Mouse (Mus musculus) CH12.LX (cell line): ENCODE results near the gene Slc35f2. TPM values are rescaled to one million over a fixed set of nuclear protein-coding genes. Genes with fewer than 3 reads are reported as not detected.
A peak's percentile ranks its signal among the peaks of the same experiment; 100 is the strongest.

Experiments used
- DNase-seq: peaks from one replicate; pipeline ENCODE4 v3.0.0-alpha.2; 2013; ENCODE audit errors: extremely low read depth
- H3K27ac ChIP-seq: 2 replicates; pipeline ENCODE4 v1.5.1; 2012; ENCODE audit warnings: low read depth, mild to moderate bottlenecking, control low read depth, moderate library complexity; ENCODE audit not compliant: insufficient read depth
- H3K27me3 ChIP-seq: replicated peaks from 2 replicates; pipeline ENCODE3; 2012; ENCODE audit warnings: inconsistent platforms
- H3K36me3 ChIP-seq, 2 experiments: replicated peaks in 1 of 2; 2 replicates each; pipeline versions ENCODE3 to v1.6.1; 2012; ENCODE audit warnings: inconsistent platforms in 1 of 2, low read length in 1 of 2, mild to moderate bottlenecking in 1 of 2, mixed read lengths in 1 of 2, moderate library complexity in 1 of 2; ENCODE audit not compliant: control insufficient read depth in 1 of 2, insufficient read depth in 1 of 2
- H3K4me1 ChIP-seq, 2 experiments: 2 replicates each; pipeline ENCODE4 v1.6.1; 2012; ENCODE audit warnings: inconsistent platforms in 1 of 2, moderate library complexity in 1 of 2; ENCODE audit not compliant: insufficient read depth in 2 of 2, control insufficient read depth in 1 of 2
- H3K4me2 ChIP-seq: 2 replicates; pipeline ENCODE4 v1.6.1; 2012; ENCODE audit warnings: low read depth, mild to moderate bottlenecking, control low read depth; ENCODE audit not compliant: poor library complexity, insufficient read depth, severe bottlenecking
- H3K4me3 ChIP-seq, 3 experiments: fragments of 150-350 bp in 1 of 3; sonication (generic) in 1 of 3; replicated peaks in 1 of 3; 2 replicates each; pipeline versions ENCODE3 to v1.5.1; 2011 to 2012; ENCODE audit warnings: low read depth in 2 of 3, low read length in 2 of 3, mild to moderate bottlenecking in 2 of 3, moderate library complexity in 2 of 3, control low read depth in 1 of 3, improper control_type of control experiment in 1 of 3, inconsistent platforms in 1 of 3, mixed read lengths in 1 of 3; ENCODE audit not compliant: poor library complexity in 1 of 3
- H3K79me2 ChIP-seq: replicated peaks from 2 replicates; pipeline ENCODE4 v1.6.1; 2012; ENCODE audit warnings: mild to moderate bottlenecking, moderate library complexity; ENCODE audit not compliant: control insufficient read depth, poor library complexity, insufficient read depth, severe bottlenecking; ENCODE audit errors: extremely low read depth
- H3K9ac ChIP-seq: 2 replicates; pipeline ENCODE4 v1.6.1; 2012; ENCODE audit warnings: low read depth, mild to moderate bottlenecking, control low read depth, moderate library complexity; ENCODE audit not compliant: insufficient read depth
- H3K9me3 ChIP-seq: replicated peaks from 2 replicates; pipeline ENCODE3; 2012; ENCODE audit warnings: low read length, inconsistent platforms, mixed read lengths
- BHLHE40 ChIP-seq: IDR thresholded peaks from 2 replicates; pipeline ENCODE4 v1.6.1; 2011; ENCODE audit warnings: mild to moderate bottlenecking, low read depth, low read length, improper control_type of control experiment
- E2F4 ChIP-seq: IDR thresholded peaks from 2 replicates; pipeline ENCODE4 v1.6.1; 2011; ENCODE audit warnings: low read depth, low read length, improper control_type of control experiment; ENCODE audit not compliant: insufficient replicate concordance
- HCFC1 ChIP-seq: IDR thresholded peaks from 2 replicates; pipeline ENCODE4 v1.6.1; 2012; ENCODE audit warnings: low read depth, mild to moderate bottlenecking, inconsistent platforms, low read length, improper control_type of control experiment
- IRF4 ChIP-seq: IDR thresholded peaks from 2 replicates; pipeline ENCODE4 v1.6.1; 2014; ENCODE audit warnings: low read depth, mild to moderate bottlenecking, inconsistent platforms, low read length, improper control_type of control experiment
- KAT2A ChIP-seq: IDR thresholded peaks from 2 replicates; pipeline ENCODE4 v1.6.1; 2012; ENCODE audit warnings: low read length, improper control_type of control experiment, inconsistent platforms; ENCODE audit not compliant: insufficient replicate concordance
- MAX ChIP-seq: IDR thresholded peaks from 2 replicates; pipeline ENCODE4 v1.6.1; 2011; ENCODE audit warnings: low read length, improper control_type of control experiment
- MAZ ChIP-seq: IDR thresholded peaks from 2 replicates; pipeline ENCODE4 v1.6.1; 2012; ENCODE audit warnings: low read depth, mild to moderate bottlenecking, inconsistent platforms, low read length, improper control_type of control experiment, moderate library complexity
- MYC ChIP-seq: IDR thresholded peaks from 2 replicates; pipeline ENCODE4 v1.6.1; 2011; ENCODE audit warnings: low read depth, mild to moderate bottlenecking, improper control_type of control experiment, low read length
- NELFE ChIP-seq: IDR thresholded peaks from 2 replicates; pipeline ENCODE4 v1.6.1; 2011; ENCODE audit warnings: low read depth, low read length, improper control_type of control experiment
- NRF1 ChIP-seq: IDR thresholded peaks from 2 replicates; pipeline ENCODE4 v1.6.1; 2014; ENCODE audit warnings: low read depth, mild to moderate bottlenecking, inconsistent platforms, low read length, improper control_type of control experiment, moderate library complexity
- PAX5 ChIP-seq: IDR thresholded peaks from 2 replicates; pipeline ENCODE4 v1.6.1; 2012; ENCODE audit warnings: low read length, inconsistent platforms, mixed read lengths
- RAD21 ChIP-seq: IDR thresholded peaks from 2 replicates; pipeline ENCODE4 v1.6.1; 2011; ENCODE audit warnings: low read depth, mild to moderate bottlenecking, low read length, improper control_type of control experiment, moderate library complexity
- SIN3A ChIP-seq: IDR thresholded peaks from 2 replicates; pipeline ENCODE4 v1.6.1; 2012; ENCODE audit warnings: low read length, improper control_type of control experiment, inconsistent platforms
- SMC3 ChIP-seq: IDR thresholded peaks from 2 replicates; pipeline ENCODE4 v1.6.1; 2011; ENCODE audit warnings: low read depth, low read length, improper control_type of control experiment
- UBTF ChIP-seq: IDR thresholded peaks from 2 replicates; pipeline ENCODE4 v1.6.1; 2012; ENCODE audit warnings: low read depth, mild to moderate bottlenecking, inconsistent platforms, low read length, improper control_type of control experiment, moderate library complexity
- ZC3H11A ChIP-seq: IDR thresholded peaks from 2 replicates; pipeline ENCODE4 v1.6.1; 2012; ENCODE audit warnings: low read depth, mild to moderate bottlenecking, inconsistent platforms, low read length, improper control_type of control experiment
- dilution Hi-C: fragments of 300-500 bp; cut with MboI; formaldehyde crosslinking; loops from 2 replicates; pipeline ENCODE4 v1.14.3; 2020; ENCODE audit warnings: low sequenced_read_pairs; ENCODE audit not compliant: extremely low pct_unique_long_range_greater_than_20kb, extremely low pct_ligation_motif_present
- in situ Hi-C: fragments of 300-500 bp; cut with MboI; formaldehyde crosslinking; loops from 3 replicates; pipeline ENCODE4 v1.14.3; 2019; ENCODE audit warnings: low sequenced_read_pairs, low pct_ligation_motif_present, low pct_unique_long_range_greater_than_20kb, mixed read lengths
- polyA plus RNA-seq: library from polyadenylated mRNA; unstranded; fragments of >175 nt; gene quantifications from 2 replicates; pipeline ENCODE4 v1.2.1, GENCODE M21; 2012; ENCODE audit warnings: low read depth; ENCODE audit not compliant: insufficient read length
- total RNA-seq, 2 experiments: library from RNA; depleted of rRNA; stranded (reverse); fragments of 300-350 nt in 1 of 2; fragments of >200 nt in 1 of 2; gene quantifications; 2 replicates each; pipeline ENCODE4 v1.2.3; 2012 to 2014

The Slc35f2 gene
- total and polyA plus RNA-seq, 3 experiments, result 0.13 to 3.1 (median 0.47) TPM

GRCm38 (mm10) chr9:53772121-53772561 lies 803 bp downstream of the Slc35f2 start:
- dilution Hi-C loops, result no loop called here
- no peaks in the 10 kb centered on the region for H3K9me3 ChIP-seq

DNA sequence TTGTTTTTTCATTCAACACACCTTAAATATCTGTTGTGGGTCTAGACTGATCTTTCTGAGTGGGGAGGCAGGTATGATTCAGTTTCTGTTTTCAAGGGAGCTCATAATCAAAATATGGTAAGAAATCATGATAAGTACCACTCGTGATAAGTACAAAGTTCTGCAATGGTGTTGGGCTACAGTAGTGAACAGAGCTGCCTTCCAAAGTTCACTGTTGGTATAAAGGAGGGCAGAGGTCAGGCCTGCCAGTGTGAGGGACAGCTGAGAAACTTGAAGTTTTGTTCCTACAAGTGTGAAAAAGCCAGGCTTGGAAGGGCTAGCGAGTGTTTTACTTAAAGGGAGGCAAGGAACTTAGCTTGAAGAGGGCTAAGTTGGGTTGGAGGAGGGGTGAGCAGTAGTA lies 4.2 kb downstream of the Slc35f2 start:
- H3K9me3 ChIP-seq, result no peaks in the 10 kb centered on the region
- no peaks in the 10 kb centered on the region for H3K4me1 ChIP-seq
- in situ Hi-C loops, result no loop called here
- no peaks in the 10 kb centered on the region for H3K79me2 ChIP-seq
- H3K9ac ChIP-seq, result no peak overlapping the region
- no peak overlapping the region for H3K4me3 ChIP-seq
- TF ChIP-seq MYC (no peak), RAD21 (no peak), BHLHE40 (no peak), NRF1 (no peak), NELFE (no peak)
- TF ChIP-seq, all 38 proteins: peak for 0
- Histone ChIP-seq H3K27me3 (no peaks in the 10 kb centered on the region), H3K36me3 (no peaks in the 10 kb centered on the region), H3K27ac (no peak overlapping the region), H3K4me2 (no peak overlapping the region)
- dilution Hi-C loops, result no loop called here
- no peak for DNase-seq

More at GRCm38 (mm10) chr9:53772121-53772561, 803 bp downstream of the Slc35f2 start:
- DNase-seq, result no peak
- no peak overlapping the region for H3K9ac ChIP-seq
- no peaks in the 10 kb centered on the region for H3K27me3 ChIP-seq
- no peak for TF ChIP-seq PAX5
- no peak for TF ChIP-seq E2F4
- no peak for TF ChIP-seq UBTF
- TF ChIP-seq ZC3H11A, result no peak
- TF ChIP-seq MAZ, result no peak
- no peak for TF ChIP-seq SMC3
- TF ChIP-seq IRF4, result no peak
- TF ChIP-seq, all 38 proteins: peak for 0
- in situ Hi-C loops, result no loop called here
- H3K27ac ChIP-seq, result no peak overlapping the region
- no peaks in the 10 kb centered on the region for H3K36me3 ChIP-seq
- H3K4me3 ChIP-seq, result peak overlapping the region in 1 of 3 experiments; percentile 57
- H3K4me2 ChIP-seq, result no peak overlapping the region
- no peaks in the 10 kb centered on the region for H3K79me2 ChIP-seq
- H3K4me1 ChIP-seq, result no peaks in the 10 kb centered on the region

DNA sequence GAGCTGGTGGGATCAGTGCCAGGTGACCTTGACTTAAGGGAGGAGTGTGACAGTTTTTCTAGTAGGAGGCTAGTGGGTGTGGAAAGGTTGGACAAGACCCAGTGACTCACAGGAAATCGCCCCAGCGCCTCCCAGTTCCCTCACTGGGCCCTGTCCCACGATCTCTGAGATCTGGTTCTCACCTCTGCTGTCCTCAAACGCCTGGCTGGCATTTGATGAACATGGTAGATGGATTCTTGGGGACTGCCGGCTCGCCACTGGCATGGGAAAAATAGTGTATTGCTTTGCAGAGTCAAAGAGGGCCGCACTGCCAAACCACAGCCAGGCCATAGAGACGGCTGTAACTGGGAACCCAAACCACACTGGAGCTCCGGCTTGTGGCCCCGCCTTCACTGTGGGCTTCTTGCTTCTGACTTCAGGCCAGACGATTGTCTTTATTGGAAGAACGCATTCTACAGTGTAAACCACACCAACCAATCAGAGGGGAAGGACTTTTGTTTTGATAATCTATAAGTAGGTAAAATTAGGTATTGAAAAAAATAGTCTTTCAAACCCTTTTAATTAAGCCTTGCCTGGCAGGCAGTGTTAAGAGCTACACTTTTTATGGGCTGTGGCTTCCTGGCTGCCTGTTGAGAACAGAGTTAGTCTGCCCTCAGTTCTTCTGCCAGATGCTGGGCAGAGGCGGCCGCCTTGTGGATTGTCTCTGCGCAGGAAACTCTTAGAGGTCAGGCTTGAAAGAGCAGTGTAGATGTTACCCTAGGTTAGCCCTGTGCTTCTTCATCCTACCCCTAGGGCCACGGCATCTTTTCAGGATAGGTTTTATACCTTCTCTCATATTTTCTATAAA lies 15.4 kb downstream of the Slc35f2 start:
- H3K27me3 ChIP-seq, result no peaks in the 10 kb centered on the region
- H3K9ac ChIP-seq, result no peak overlapping the region
- H3K79me2 ChIP-seq, result no peaks in the 10 kb centered on the region
- no peaks in the 10 kb centered on the region for H3K4me1 ChIP-seq
- H3K9me3 ChIP-seq, result no peaks in the 10 kb centered on the region
- H3K27ac ChIP-seq, result no peak overlapping the region
- no peak overlapping the region for H3K4me3 ChIP-seq
- dilution Hi-C loops (no loop called here), in situ Hi-C loops (no loop called here)
- DNase-seq, result no peak
- TF ChIP-seq SMC3, result no peak
- TF ChIP-seq ZC3H11A, result no peak
- no peak for TF ChIP-seq HCFC1
- no peak for TF ChIP-seq MAX
- TF ChIP-seq KAT2A, result no peak
- TF ChIP-seq SIN3A, result no peak
- no peak for TF ChIP-seq RAD21
- H3K4me2 ChIP-seq, result no peak overlapping the region
- H3K36me3 ChIP-seq, result no peaks in the 10 kb centered on the region
